Mouse (Mus musculus): Measurements from ENCODE around the gene Pdia6.

DNA sequence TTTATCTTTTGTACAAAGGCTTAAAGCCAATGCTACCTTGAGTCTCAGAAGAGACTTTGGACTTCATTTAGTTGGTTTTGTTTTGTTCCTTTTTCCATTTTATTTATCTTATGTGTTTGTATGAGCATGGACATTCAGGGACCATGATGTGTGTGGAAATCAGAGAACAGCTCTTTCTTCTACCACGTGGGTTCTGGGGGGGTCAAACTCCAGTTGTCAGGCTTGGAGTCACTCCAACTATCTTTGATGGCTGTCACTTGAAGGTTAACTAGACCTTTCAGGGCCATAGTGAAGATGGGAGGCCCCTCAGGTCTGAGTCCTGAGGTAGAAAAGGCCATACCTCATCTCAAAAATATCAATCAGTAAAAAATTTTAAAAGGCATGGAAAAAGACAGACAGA lies 67.1 kb downstream of the Pdia6 start:
- TF ChIP-seq POLR2A (IDR thresholded peaks at IDR 0.05; ENCODE audit: low read depth, low read length) (no peak), CTCF (IDR thresholded peaks at IDR 0.05; ENCODE audit: extremely low read depth, insufficient read length, insufficient replicate concordance, low read depth, low read length) (no peak)

Data from small intestine, adult 2 months (tissue).